Mouse (Mus musculus) spleen, adult 2 months (tissue): Measurements from ENCODE around the gene 5330417C22Rik. TPM values are rescaled to one million over a fixed set of nuclear protein-coding genes. Genes with fewer than 3 reads are reported as not detected.

Experiments used
- DNase-seq, 2 experiments: peaks; one replicate each; pipeline versions ENCODE4 v3.0.0 to v3.0.0-alpha.2; 2012 to 2021; ENCODE audit warnings: low spot score in 2 of 2, low read depth in 1 of 2
- H3K27ac ChIP-seq: fragments of 200-500 bp; 2 replicates; pipeline ENCODE4 v1.5.1; 2012; ENCODE audit warnings: low read length, inconsistent platforms; ENCODE audit not compliant: insufficient read depth
- H3K27me3 ChIP-seq: fragments of 200-500 bp; 2 replicates; pipeline ENCODE4 v1.6.1; 2012; ENCODE audit warnings: mild to moderate bottlenecking, moderate library complexity, low read length, inconsistent platforms; ENCODE audit not compliant: control insufficient read depth, insufficient read depth
- H3K36me3 ChIP-seq: fragments of 200-500 bp; 2 replicates; pipeline ENCODE4 v1.6.1; 2012; ENCODE audit warnings: mild to moderate bottlenecking, low read length, inconsistent platforms; ENCODE audit not compliant: control insufficient read depth, insufficient read depth
- H3K4me1 ChIP-seq: fragments of 200-500 bp; 2 replicates; pipeline ENCODE4 v1.6.1; 2011; ENCODE audit warnings: inconsistent platforms; ENCODE audit not compliant: control insufficient read depth, insufficient read depth, insufficient read length
- H3K4me3 ChIP-seq: fragments of 200-500 bp; 2 replicates; pipeline ENCODE4 v1.5.1; 2011; ENCODE audit warnings: mild to moderate bottlenecking, inconsistent platforms; ENCODE audit not compliant: insufficient read depth, insufficient read length; ENCODE audit errors: extremely low read depth
- CTCF ChIP-seq: fragments of 200-500 bp; IDR thresholded peaks from 2 replicates; pipeline ENCODE4 v1.5.1; 2011; ENCODE audit warnings: mild to moderate bottlenecking, inconsistent platforms; ENCODE audit not compliant: insufficient read depth, insufficient read length, insufficient replicate concordance; ENCODE audit errors: extremely low read depth
- POLR2A ChIP-seq: fragments of 200-500 bp; IDR thresholded peaks from 2 replicates; pipeline ENCODE4 v1.6.1; 2011; ENCODE audit warnings: low read depth, low read length, inconsistent platforms
- WGBS: fragments of 180-500 bp; shearing (Covaris S2); methylation state at CpG from one replicate; pipeline ENCODE4 v1.1.7; 2018; 5-methylcytosine and 5-hydroxymethylcytosine counted together
- polyA plus RNA-seq: library from polyadenylated mRNA; depleted of rRNA; stranded (reverse); fragments of >200 nt; gene quantifications from 2 replicates; pipeline ENCODE4 v1.2.3, GENCODE M21; 2012

5330417C22Rik gene
- polyA plus RNA-seq, 1 experiment = 2.5 TPM

DNA sequence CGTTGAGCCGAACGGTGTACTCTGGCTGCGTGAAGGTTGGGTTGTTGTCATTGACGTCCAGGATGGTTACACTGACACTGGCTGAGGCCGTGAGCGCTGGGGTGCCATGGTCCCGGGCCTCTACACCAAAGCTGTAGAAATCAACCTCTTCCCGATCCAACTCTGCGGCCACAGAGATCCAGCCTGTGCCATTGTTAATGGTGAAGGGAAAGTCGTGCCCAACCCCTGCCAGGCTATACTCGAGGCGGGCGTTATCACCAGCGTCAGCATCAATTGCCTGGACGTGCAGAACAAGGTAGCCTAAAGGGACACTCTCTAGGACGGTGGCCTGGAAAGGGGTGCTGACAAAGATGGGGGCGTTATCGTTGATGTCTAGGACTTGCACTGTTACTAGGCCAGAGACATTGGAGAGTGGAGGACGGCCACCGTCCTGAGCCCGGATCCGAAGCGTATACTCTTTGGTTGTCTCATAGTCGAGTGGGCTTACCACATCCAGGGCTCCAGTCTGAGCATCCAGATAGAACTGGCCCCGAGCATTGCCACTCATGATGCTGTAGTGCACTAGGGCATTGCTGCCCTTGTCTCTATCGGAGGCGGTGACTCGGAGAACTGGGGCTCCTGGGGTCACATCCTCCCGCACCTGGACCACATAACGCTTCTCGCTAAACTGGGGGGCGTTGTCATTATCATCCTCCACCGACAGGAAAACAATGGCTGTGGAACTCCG, 122.5 kb downstream of the 5330417C22Rik start:
- TF ChIP-seq CTCF (no peak), POLR2A (no peak)
- DNase-seq = no peak
- Histone ChIP-seq H3K27ac (no peak overlapping the region), H3K4me3 (no peak overlapping the region), H3K4me1 (peaks cover 8% of the 10 kb centered on the region), H3K27me3 (peaks cover 3% of the 10 kb centered on the region; the same call in 1 of the 2 replicates), H3K36me3 (no peaks in the 10 kb centered on the region)
- 95% methylated on average over 35 of the region's 35 CpGs for WGBS

DNA sequence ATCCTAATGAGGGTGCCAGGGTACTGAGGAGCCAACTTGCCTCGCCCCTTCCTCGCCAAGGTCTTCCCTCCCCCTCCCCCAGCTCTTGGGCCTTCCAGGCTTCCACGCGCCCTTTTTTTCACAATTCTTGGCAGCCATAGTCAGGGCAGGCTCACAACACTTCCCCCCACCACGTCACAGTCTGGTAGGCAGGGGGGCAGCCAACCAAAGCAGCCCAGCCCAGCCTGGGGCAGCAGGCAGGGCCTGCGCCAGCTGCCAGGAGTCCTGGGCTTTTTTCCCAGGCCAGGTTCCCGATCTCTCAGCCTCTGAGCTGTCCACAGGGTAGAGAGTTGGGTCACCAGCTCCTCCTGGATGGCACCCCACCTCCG, 124.6 kb downstream of the 5330417C22Rik start:
- no peaks in the 10 kb centered on the region for H3K36me3 ChIP-seq
- no peak for TF ChIP-seq CTCF
- no peak for TF ChIP-seq POLR2A
- no peak for DNase-seq
- H3K27ac ChIP-seq = no peak overlapping the region
- H3K4me1 ChIP-seq = peaks cover 8% of the 10 kb centered on the region
- 73% methylated on average over 8 of the region's 8 CpGs for WGBS
- H3K4me3 ChIP-seq = no peak overlapping the region
- peaks cover 3% of the 10 kb centered on the region; the same call in 1 of the 2 replicates for H3K27me3 ChIP-seq

DNA sequence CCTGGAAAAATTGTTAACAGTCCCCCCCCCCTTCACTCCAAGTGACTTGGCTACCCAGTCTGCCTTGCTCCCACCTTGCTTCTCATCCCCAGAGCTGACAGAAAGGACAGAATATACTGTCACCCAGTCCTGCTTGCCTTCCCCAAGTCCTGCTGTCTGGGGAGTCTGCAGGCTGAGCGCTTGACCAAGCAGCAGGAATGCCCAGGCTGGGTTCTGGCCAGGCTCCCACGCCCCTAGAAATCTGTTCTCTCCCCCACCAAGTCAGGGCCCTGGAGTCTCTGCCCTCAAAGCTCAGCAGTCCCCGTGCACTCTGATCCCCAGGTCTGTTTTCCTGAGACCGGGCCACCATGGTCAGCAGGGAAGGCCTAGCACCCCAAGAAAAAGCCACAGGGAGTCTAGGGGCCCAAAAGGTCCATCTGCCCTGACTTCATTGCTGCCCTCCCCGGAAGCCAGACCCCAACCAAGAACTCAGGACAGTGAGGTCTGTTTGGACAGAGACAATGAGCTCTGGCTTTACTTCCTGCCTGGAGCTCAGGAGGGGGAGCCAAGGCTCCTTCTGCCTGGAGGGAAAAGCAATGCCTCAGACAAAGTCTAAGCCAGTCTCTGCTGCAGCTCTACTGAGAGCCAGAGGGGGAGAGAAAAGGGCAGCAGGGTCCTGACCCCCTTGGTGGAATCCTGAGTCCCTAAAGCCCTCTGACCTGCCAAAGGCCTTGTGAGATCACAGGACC, 125.1 kb downstream of the 5330417C22Rik start:
- 83% methylated on average over 5 of the region's 5 CpGs for WGBS
- no peak for DNase-seq
- Histone ChIP-seq H3K27ac (no peak overlapping the region), H3K4me1 (peaks cover 8% of the 10 kb centered on the region), H3K4me3 (no peak overlapping the region), H3K36me3 (no peaks in the 10 kb centered on the region), H3K27me3 (peaks cover 3% of the 10 kb centered on the region; the same call in 1 of the 2 replicates)
- no peak for TF ChIP-seq POLR2A
- TF ChIP-seq CTCF = no peak

DNA sequence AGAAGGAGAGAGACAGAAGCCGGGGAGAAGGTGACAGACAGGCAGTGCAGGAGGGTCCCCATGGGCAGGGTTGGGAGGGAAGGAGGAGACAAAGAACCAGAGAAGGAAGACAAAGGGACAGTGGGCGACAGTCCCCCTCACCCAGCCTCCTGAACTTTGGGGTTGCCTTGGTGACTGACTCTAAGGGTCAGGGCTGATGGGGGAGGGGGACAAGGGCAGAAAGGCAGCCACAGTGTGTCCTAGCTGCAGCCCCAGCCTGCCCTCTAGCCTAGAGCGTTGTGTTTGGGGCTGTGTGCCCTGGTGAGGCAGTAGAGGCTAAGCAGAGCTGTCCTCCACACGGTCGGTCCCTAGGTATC, 126.0 kb downstream of the 5330417C22Rik start:
- peaks cover 5% of the 10 kb centered on the region for H3K4me1 ChIP-seq

DNA sequence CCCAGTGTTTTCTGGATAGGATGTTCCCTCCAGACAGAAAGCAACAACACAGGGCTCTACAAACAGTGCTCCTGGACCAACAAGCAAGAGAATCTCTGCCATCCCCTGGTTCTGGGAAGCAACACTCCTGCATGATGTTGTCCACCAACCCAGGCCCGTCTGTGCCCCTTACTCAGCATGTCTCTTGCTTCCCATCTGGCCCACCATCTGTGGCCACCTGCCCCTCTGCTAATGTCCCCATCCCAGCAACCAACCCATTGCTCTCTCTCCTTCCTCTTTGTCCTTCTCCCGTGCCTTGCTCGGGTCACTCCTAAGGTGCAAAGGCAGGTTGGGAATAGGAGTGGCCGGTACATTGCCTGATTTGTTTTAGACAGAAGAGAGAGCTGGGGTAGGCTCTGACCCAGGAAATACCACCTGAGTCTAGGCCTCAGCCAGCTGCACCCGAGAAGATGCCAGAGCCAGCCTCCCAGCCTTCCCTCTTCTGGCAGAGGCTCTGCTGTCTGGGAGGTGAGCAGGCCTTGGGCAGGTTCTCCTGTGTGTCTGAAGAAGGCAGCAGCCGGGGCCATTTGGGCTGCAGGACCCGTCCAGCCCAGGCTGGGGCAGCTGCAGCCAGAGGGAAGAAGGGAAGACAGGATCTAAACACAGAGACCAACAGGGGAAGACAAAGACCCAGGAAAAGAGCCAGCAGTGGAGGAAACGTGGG, 126.5 kb downstream of the 5330417C22Rik start:
- no peak for DNase-seq
- H3K4me3 ChIP-seq = no peak overlapping the region
- TF ChIP-seq CTCF = no peak
- TF ChIP-seq POLR2A = no peak
- H3K27ac ChIP-seq = no peak overlapping the region
- H3K4me1 ChIP-seq = no peaks in the 10 kb centered on the region
- H3K36me3 ChIP-seq = no peaks in the 10 kb centered on the region
- no peaks in the 10 kb centered on the region for H3K27me3 ChIP-seq
- 72% methylated on average over 8 of the region's 8 CpGs for WGBS

More for the DNA sequence above, 126.0 kb downstream of the 5330417C22Rik start:
- no peak for DNase-seq
- no peak overlapping the region for H3K27ac ChIP-seq
- TF ChIP-seq CTCF (no peak), POLR2A (no peak)
- 0 out of 2 replicates have a peak, but pooled peaks cover 3% of the 10 kb centered on the region for H3K27me3 ChIP-seq
- H3K36me3 ChIP-seq = no peaks in the 10 kb centered on the region
- WGBS = 77% methylated on average over 5 of the region's 5 CpGs
- H3K4me3 ChIP-seq = no peak overlapping the region

DNA sequence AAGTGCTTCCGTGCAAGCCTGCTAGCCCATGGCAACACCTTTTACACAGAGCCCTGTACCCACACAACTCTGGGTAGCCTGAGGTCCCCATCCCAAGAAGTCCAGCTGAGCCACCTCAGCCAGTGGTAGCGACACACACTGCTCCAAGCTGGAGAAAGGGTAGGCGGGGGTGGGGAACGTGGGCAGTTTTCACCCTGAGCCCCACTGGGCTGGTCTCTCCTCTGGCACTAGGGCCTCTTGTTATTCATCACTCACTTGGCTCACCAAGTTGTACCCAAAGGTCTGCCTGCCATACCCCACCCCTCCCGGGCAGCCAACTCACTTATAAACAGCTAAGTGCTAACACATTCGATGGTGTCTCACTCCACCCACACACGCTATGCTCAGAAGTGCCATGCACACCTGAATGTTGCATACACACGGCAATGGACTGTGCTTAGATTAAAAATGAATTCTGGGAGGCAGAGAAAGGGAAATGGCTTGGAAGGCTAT, 127.8 kb downstream of the 5330417C22Rik start:
- Histone ChIP-seq H3K36me3 (no peaks in the 10 kb centered on the region), H3K27ac (no peak overlapping the region), H3K4me3 (no peak overlapping the region), H3K27me3 (no peaks in the 10 kb centered on the region), H3K4me1 (no peaks in the 10 kb centered on the region)
- 88% methylated on average over 8 of the region's 8 CpGs for WGBS
- no peak for TF ChIP-seq POLR2A
- DNase-seq = no peak
